Mouse (Mus musculus): ENCODE measurements around the gene Hist1h4m. TPM values are rescaled to one million over a fixed set of nuclear protein-coding genes. Genes with fewer than 3 reads are reported as not detected.
A peak's percentile ranks its signal among the peaks of the same experiment; 100 is the strongest.
"Not testable (repeated sequence)": the region's sequence is repeated elsewhere in the genome, so short reads cannot be mapped to it uniquely, and the experiment has no call there.

Hist1h4m gene
- total RNA-seq, 1 experiment from 2014 or later, result 383 TPM

DNA sequence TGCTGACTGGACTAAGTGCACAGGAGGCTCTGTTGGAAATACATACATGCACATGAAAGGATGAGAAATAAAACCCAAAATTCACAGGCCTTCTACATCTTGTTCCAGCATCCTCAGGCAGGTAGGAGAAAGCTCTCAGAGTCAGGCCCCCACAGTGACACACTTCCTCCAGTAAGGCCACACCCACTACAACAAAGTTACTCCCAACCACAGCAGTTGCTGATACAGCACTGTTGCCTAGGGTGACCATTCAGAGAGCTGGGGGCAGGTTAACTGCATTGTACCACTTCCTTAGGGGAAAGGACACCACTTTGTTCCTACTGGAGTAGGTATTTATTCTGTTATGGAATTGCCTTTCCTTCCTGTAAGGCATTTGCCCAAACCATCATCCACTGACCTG, 14.4 kb upstream of the Hist1h4m start:
- 0 out of 2 replicates have a peak, but pooled peaks have one; percentile 34 for ATAC-seq (ENCODE audit: extremely low read depth, insufficient number of reproducible peaks, low FRiP score, poor library complexity, severe bottlenecking)

DNA sequence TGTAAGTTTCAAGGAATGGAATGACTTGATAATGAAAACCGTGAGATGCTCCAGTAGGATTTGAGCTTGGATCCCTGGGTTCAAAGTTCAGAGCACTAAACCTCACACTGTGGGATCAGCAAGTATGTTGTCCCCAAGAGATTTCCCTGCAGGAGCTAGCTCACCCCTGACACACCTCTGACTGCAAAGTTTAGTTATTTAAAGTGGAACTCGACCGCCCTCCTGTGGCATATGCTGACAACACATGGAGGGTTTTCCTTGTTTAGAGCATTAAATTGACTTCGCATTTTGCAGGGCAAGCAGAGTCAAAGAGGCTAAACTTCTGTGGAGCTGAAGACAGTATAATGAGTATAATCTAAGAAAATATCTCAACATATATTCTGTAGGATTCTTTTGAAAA, 8.5 kb upstream of the Hist1h4m start:
- peak; percentile 89 for ATAC-seq (ENCODE audit: extremely low read depth, insufficient number of reproducible peaks, low FRiP score, poor library complexity, severe bottlenecking)

DNA sequence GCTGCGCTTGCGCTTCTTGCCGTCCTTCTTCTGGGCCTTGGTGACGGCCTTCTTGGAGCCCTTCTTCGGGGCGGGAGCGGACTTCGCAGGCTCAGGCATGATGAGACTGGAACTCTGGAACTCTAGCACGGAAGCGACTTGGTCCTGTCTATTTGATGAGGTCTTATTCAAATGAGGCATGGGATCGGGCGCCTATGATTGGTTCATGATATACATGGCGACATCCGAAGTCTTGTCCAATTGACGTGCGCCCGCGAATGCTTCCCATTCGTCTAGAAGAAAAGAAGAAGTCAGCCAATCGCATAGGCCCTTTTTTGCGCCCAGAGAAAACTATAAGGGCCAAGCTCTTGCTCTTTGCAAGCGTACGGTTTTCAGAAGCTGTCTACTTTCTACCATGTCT, 1.5 kb upstream of the Hist1h4m start, which contains the start of the genes Hist1h2bq and Hist1h2ao:
Hist1h2bq (minus strand) TSS at position 125 of the 400 bp plus-strand sequence.
Hist1h2ao (plus strand) TSS at position 393 of the 400 bp plus-strand sequence.
- peak; percentile 94 for ATAC-seq (ENCODE audit: extremely low read depth, insufficient number of reproducible peaks, low FRiP score, poor library complexity, severe bottlenecking)

DNA sequence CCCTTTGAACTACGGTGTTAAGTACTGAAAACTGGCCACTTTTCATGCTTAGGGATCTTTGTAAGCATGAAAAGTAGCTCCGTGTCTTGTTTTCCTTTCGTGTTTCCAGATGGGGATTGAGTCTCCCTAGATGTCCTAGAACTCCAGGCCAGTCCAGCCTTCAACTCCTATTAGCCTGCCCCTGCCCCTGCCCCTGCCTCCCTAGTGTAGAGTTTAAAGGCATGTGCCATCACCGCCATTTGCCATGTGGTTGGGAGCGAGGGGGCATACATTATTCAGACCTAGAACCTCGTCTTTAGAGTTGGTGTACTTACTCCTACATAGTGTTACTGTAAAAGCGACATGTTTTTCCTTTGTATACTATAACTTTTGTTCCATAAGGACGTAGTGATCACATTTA, 472 bp upstream of the Hist1h4m start:
- ATAC-seq (ENCODE audit: extremely low read depth, insufficient number of reproducible peaks, low FRiP score, poor library complexity, severe bottlenecking), result not testable (repeated sequence)

DNA sequence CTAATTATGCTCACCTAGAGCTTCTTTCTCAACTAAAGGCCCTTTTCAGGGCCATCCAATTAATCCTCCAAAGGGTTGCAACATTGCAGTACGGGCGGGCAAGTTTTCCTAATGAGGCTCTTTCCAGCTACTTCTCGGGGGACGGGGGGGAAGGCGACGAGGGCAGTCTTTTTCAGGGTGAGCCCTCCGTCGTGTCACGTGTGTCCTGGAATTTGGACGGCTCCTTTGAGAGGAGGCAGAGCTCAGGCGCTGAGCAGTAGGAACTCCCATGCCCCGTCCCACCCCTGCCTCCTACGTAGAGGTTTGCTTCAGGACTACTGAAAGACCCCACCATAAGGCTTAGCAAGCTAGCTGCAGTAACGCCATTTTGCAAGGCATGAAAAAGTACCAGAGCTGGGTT, 546 bp downstream of the Hist1h4m start:
- not testable (repeated sequence) for ATAC-seq (ENCODE audit: extremely low read depth, insufficient number of reproducible peaks, low FRiP score, poor library complexity, severe bottlenecking)

GRCm38 (mm10) chr13:21820082-21820890, 8.7 kb downstream of the Hist1h4m start:
- not testable (repeated sequence) for ATAC-seq (ENCODE audit: extremely low read depth, insufficient number of reproducible peaks, low FRiP score, poor library complexity, severe bottlenecking)

DNA sequence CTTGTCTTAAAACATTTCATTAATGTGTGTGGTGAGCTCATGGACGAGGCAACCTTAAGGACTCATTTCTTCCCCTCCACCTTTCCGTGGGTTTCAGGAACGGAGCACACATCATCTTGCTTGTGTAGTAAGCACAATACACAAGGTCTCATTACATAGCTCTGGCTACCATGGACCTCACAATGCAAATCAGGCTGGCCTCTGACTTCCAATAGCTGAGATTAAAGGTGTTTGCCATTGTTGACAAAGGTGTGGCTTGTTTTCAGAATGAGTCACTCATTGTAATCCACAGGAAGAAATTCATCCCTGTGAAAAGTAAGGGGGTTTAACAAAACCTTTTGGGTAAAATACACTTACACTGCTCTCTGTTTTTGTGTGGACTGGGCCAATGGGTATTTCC, 17.0 kb downstream of the Hist1h4m start:
- no peak for ATAC-seq (ENCODE audit: extremely low read depth, insufficient number of reproducible peaks, low FRiP score, poor library complexity, severe bottlenecking)

DNA sequence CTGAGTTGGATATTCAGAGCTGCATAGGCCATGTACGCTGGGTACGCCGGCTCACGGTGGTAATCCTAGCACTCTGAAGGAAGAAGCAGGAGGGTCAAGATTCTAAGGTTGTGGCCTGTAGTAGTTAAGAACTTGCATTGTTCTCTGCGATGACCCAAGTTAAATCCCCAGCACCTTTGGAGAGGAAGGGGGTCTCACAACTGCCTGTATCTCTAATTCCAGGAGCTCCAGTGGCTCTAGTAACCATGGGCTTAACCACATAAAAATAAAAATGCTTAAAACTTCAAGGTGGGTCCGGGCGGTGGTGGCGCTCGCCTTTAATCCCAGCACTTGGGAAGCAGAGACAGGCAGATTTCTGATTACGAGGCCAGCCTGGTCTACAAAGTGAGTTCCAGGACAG, 18.8 kb downstream of the Hist1h4m start:
- ATAC-seq (ENCODE audit: extremely low read depth, insufficient number of reproducible peaks, low FRiP score, poor library complexity, severe bottlenecking), result no peak

DNA sequence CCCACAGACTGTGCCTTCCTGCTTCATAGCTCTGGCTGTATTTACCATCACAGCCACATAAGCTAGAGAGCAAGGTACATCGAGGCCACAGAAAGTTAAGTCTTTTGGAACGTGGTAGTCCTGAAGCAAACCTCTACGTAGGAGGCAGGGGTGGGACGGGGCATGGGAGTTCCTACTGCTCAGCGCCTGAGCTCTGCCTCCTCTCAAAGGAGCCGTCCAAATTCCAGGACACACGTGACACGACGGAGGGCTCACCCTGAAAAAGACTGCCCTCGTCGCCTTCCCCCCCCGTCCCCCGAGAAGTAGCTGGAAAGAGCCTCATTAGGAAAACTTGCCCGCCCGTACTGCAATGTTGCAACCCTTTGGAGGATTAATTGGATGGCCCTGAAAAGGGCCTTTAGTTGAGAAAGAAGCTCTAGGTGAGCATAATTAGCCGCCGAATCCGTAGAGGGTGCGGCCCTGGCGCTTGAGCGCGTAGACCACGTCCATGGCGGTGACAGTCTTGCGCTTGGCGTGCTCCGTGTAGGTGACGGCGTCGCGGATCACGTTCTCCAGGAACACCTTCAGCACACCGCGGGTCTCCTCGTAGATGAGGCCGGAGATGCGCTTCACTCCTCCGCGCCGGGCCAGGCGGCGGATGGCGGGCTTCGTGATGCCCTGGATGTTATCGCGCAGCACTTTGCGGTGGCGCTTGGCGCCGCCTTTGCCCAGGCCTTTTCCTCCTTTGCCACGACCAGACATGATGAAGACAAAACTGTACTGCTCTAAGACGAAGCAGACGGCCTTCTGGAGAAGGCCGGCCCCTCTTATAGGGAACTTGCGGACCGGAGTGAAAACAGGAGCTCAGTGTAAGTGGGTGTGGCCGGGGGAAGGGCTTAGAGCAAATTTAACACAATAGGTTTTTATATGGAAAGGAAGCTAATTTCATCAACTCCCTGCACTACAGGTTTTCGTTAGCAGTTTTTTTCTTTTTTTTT, 20.2 kb downstream of the Hist1h4m start, which contains the start of gene Hist1h4n:
Hist1h4n (minus strand) TSS at position 779 of the 977 bp plus-strand sequence.
- ATAC-seq (ENCODE audit: extremely low read depth, insufficient number of reproducible peaks, low FRiP score, poor library complexity, severe bottlenecking), result peak; percentile 69

DNA sequence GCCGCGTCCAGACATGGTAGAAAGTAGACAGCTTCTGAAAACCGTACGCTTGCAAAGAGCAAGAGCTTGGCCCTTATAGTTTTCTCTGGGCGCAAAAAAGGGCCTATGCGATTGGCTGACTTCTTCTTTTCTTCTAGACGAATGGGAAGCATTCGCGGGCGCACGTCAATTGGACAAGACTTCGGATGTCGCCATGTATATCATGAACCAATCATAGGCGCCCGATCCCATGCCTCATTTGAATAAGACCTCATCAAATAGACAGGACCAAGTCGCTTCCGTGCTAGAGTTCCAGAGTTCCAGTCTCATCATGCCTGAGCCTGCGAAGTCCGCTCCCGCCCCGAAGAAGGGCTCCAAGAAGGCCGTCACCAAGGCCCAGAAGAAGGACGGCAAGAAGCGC, 21.9 kb downstream of the Hist1h4m start, which contains the start of the genes Hist1h2ap and Hist1h2br:
Hist1h2ap (minus strand) TSS at position 47 of the 400 bp plus-strand sequence.
Hist1h2br (plus strand) TSS at position 283 of the 400 bp plus-strand sequence.
- ATAC-seq (ENCODE audit: extremely low read depth, insufficient number of reproducible peaks, low FRiP score, poor library complexity, severe bottlenecking), result peak; percentile 92

GRCm38 (mm10) chr13:21840508-21840907, 29.0 kb downstream of the Hist1h4m start:
- ATAC-seq (ENCODE audit: extremely low read depth, insufficient number of reproducible peaks, low FRiP score, poor library complexity, severe bottlenecking), result peak; percentile 86

DNA sequence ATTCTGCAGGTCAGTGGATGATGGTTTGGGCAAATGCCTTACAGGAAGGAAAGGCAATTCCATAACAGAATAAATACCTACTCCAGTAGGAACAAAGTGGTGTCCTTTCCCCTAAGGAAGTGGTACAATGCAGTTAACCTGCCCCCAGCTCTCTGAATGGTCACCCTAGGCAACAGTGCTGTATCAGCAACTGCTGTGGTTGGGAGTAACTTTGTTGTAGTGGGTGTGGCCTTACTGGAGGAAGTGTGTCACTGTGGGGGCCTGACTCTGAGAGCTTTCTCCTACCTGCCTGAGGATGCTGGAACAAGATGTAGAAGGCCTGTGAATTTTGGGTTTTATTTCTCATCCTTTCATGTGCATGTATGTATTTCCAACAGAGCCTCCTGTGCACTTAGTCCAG, 34.8 kb downstream of the Hist1h4m start:
- 0 out of 2 replicates have a peak, but pooled peaks have one; percentile 36 for ATAC-seq (ENCODE audit: extremely low read depth, insufficient number of reproducible peaks, low FRiP score, poor library complexity, severe bottlenecking)

DNA sequence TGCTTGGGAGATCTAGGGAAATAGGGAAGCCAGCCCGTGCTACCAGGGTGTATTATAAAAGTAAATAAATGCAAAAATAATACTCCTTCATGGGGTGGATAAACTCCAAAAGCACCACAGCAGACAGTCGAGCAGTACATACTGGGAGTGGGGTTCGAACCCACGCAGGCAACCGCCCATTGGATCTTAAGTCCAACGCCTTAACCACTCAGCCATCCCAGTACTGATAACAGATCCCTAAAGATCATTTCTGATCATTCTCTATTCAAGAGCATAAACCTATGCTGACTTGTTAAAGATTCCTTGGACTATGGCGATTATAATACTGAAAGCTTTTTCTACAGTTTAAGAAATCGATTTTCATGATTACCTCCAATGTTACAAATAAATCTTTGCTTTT, 36.3 kb downstream of the Hist1h4m start:
- ATAC-seq (ENCODE audit: extremely low read depth, insufficient number of reproducible peaks, low FRiP score, poor library complexity, severe bottlenecking), result no peak

DNA sequence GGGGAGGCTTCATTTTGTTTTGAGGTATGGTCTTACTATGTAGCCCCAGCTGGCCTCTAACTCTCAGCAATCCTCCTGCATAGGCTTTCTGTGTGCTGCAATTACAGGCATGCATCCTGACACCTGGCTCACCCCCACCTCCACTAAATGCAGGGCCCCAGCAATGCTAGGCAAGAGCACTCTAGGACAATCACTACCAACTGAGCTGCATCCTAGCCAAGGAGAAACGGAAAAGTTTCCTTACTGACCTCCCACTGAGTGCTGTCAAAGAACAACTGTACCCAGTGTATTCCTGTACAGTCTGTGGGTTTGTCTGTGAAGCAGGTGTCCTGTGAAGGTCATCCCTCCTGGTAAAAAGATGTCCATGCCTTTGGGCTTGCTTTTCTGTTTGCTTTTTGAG, 39.1 kb downstream of the Hist1h4m start:
- ATAC-seq (ENCODE audit: extremely low read depth, insufficient number of reproducible peaks, low FRiP score, poor library complexity, severe bottlenecking), result not testable (repeated sequence)

GRCm38 (mm10) chr13:21852215-21852945, 40.8 kb downstream of the Hist1h4m start:
- no peak for ATAC-seq (ENCODE audit: extremely low read depth, insufficient number of reproducible peaks, low FRiP score, poor library complexity, severe bottlenecking)

GRCm38 (mm10) chr13:21855146-21855545, 43.6 kb downstream of the Hist1h4m start:
- ATAC-seq (ENCODE audit: extremely low read depth, insufficient number of reproducible peaks, low FRiP score, poor library complexity, severe bottlenecking), result no peak

DNA sequence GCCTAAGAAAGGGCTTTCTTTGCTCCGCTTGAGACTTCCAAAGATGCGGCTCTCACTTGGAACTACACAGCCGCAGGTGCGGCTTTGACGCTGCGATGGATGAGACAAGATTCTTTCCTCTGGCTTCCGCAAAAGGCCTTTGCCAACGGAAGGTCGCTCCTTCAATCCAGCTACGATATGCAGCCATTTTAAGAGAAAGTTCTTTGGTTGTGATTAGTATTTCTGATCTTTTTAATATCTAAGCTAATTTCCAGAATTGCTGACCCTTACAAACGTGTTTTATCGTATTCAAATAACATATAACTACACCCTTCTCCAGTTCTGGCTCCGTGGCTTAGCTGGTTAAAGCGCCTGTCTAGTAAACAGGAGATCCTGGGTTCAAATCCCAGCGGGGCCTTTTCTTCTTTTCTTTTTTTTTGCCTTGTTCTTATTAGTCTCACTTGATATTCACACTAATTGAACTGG, 44.2 kb downstream of the Hist1h4m start:
- ATAC-seq (ENCODE audit: extremely low read depth, insufficient number of reproducible peaks, low FRiP score, poor library complexity, severe bottlenecking), result no peak

DNA sequence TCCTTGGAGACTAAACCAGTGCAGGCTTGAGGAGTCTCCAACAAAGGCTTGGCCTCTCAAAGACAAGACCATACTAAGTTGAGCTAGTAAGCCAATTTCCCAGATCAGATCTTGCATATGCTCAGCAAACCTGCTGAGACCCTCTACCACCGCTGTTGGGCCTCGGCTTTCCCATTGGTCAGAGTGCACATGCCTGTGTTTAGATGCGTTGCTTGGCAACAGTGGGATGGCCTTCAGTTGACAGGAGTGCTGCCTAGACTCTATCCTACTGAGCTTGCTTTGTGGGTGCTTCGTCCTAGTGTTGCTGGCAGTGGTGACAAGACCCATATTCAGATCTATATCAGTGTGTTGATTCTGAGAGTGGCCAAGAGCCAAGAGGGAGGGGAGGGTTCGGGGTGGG, 50.1 kb downstream of the Hist1h4m start:
- ATAC-seq (ENCODE audit: extremely low read depth, insufficient number of reproducible peaks, low FRiP score, poor library complexity, severe bottlenecking), result no peak

Data from neutrophil, adult 5-6 weeks (primary cell).